Mouse (Mus musculus): Measurements from ENCODE around the gene Rgs7.

Rgs7 gene

DNA sequence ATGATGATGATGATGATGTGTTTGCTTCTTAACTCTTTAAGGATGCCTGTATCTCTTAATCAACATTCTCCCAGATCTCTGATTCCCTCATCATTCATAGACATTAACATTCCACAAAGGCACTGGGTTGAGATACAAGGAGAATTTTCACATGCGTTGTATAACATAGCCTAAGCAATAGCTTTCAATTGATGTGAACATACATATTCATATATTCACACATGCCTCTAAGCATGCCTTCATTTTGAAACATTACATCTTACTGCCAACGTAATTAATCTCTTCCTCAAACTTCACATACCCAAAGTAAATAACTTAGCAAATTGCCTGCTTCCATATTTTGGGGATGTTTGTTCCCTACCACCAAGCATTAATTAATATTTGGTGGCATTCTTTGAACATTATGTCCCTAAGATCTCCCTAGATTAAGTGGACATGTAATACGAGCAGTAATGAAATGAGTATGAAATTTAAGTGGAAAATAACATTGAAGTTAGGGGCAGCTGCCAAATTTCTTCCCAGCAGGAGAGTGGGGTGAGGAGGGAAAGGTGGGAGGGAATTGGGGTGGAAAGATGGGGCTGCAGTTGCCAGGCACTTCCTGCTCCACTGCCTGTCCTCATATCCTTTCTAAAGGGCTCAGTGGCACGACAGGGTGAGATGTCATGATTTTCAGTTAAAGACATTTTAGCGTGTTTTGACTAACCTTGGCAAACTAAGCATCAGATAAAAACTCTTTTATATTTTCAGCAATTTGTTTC is 317.2 kb downstream of the Rgs7 start:
- DNase-seq (ENCODE audit: low read depth): no peak

DNA sequence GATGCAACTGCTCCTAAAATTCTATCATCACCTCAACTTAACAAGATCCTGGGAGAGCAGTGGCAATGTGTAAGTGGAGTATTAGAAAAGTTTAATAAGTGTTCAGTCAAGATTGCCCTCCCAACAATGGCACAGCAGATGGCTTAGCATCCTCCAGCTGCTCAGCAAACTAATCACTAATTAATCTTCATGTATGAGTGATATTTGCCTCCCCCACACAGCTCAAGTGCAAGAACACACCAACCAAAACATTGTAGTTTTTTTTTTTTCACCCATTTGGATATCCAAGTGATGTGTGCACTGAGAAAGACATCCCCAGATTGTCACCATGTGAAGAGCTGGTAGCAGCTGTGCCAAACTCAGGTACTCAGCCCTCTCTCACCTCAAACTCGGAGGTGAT is 336.8 kb downstream of the Rgs7 start:
- no peak for DNase-seq (ENCODE audit: low read depth)

DNA sequence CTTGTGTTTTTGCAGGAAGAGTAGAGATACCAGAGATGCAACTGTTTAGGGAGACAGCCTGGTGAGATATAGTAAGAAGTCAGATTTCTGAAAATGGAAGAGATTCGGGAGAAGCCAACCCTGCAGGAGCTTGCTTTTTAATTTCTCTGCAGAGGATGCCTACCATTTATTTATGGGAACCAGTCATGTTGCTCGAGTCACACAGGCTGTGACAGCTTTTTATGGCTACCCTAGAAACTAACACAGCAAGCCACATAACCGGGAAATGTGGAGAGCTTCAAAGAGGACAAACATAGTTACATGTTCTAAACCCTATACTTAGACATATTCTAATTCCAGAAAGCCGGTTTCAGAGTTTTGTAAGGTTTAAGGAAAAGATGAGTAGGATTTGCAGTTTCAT is 349.2 kb downstream of the Rgs7 start:
- no peak for DNase-seq (ENCODE audit: low read depth)

DNA sequence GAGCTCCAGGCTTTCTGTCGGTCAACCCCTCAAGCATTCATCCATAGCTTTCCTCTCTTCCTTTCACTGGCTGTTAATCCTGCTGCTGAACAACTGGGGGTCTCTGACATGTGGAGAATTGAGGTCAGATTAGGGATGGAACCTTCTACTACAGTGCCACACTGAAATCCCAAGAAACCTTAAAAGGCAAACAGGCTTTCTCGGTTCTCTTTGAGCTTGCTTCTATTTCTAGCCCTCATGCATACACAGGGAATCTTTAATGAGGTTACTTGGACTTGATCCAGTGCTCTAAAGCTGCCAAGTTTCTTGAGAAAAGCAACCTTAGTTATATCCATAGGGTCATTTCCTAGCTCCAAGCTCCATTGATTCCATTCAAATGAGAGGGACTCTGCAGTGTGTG is 363.8 kb downstream of the Rgs7 start:
- no peak for DNase-seq (ENCODE audit: low read depth)

DNA sequence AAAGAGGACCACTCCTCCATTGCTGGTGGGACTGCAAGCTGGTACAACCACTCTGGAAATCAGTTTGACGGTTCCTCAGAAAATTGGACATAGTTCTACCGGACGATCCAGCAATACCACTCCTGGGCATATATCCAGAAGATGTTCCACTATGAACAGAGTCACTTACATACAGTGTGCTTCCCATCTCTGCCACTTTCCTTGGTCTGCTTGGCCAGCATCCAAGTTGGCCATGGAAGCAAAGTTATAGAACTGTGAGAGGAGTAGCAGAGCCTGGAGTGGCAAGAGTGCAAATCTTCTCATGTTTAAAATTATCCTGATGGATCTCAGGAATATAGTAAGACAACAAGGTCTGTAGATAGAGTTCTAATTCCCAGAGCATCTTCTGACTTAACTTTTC is 367.9 kb downstream of the Rgs7 start:
- no peak for DNase-seq (ENCODE audit: low read depth)

DNA sequence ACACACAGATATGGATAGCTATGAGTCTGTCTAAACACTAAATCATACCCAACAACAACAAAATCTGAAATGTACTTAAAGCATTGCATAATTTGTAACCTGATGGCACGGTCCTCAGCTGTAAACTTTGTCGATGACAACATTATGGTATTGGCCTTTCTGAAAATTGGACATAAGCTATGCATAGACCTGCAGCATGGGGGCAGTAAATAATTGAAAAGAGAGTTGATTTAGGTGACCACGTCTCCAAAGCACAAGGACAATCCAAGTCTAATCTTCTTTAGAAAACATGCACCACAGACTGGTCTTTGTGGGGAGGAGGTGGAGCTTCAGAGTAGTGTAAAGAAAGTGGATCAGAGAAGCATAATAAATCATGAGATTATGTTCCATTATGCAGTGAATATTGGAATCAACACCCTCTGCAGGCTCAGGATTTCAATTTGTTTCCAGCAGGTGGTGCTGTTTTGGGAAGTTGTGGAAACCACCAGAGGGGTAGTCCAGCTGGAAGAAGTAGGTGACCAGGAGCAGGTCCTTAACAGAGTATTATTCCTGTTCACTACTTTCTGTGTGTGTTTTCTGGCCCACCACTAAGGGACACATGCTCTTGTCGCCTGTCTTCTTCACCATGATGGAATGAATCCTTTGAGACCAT is 373.3 kb downstream of the Rgs7 start:
- no peak for DNase-seq (ENCODE audit: low read depth)

DNA sequence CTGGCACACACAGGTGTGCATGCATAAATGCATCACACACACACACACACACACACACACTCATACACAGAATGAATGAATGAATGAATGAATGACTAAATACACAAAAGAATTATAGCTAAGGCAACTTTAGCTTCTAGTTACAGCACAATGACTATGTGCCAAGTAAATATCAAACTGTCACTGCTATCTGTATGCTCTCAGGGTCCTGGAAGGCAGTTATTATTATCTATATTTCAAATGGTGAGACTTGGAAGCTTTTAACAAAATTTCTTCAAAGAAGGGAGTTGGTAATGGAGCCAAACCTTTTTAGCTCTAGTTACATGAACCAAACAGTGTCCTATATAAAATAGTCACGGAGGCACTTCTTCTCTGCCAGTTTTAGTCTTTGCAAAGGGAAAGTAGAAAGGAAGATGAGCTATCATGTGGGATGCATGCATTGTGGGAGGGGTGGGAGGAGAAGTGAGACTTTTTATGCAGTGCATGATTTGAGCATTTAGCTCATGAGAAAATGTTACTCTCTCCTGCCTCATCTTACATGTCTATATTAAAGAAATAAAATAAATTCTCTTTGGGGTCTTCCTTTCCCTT is 383.9 kb downstream of the Rgs7 start:
- DNase-seq (ENCODE audit: low read depth): no peak

DNA sequence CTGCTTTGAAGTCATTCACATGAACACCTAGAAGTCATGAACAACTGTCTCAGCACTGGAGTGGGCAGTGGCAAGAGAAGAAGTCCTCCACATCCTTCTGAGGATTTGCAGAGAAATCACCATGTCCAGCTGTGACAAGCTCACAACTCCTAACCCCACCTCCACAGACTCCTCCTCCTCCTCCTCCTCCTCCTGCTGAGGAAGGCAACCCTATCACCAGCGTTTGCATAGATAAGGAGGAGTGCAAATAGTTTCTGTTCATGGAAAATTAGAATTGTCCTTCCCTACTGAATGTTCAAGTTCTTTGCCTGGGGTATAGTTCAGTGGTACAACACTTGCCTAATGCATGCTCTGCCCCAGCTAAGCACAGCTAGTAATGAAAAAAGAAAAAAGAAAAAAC is 386.0 kb downstream of the Rgs7 start:
- no peak for DNase-seq (ENCODE audit: low read depth)

DNA sequence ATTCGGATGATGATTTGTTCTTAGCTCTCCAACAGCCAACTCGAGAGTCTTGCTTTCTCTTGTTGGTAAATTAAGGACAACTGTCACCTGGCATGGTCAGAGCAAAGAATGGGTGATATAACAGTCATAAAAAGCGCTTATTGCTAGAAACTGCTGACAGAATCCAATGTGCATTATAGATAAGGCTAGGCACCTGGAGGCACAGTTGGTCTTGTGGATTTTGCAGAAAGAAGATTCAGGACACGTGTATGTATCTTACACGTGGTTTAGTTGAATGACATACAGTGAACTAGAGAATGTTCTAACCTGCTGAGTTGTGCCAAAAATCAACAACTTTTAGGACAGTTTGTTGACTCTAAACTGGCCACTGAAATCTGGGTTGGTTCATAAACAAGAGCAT is 386.9 kb downstream of the Rgs7 start:
- DNase-seq (ENCODE audit: low read depth): no peak

DNA sequence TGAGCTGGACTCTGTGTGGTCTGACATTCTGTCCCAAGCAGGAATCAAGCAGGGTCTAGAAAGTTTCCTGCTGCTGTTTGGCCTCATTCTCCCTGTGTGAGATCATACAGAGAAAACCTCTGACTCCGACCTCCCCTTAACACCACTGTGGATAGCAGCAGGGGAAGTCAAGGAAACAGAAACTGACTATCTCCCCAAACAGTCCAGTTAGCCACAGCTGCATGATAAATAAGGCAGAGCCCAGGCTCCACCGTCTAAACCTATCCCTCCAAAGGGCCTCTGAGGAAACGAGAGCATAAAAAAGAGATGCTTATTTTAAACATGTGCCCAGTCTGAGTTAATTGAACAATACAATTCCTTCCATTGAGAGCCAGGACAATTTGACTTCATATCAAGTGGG is 395.3 kb downstream of the Rgs7 start:
- no peak for DNase-seq (ENCODE audit: low read depth)

DNA sequence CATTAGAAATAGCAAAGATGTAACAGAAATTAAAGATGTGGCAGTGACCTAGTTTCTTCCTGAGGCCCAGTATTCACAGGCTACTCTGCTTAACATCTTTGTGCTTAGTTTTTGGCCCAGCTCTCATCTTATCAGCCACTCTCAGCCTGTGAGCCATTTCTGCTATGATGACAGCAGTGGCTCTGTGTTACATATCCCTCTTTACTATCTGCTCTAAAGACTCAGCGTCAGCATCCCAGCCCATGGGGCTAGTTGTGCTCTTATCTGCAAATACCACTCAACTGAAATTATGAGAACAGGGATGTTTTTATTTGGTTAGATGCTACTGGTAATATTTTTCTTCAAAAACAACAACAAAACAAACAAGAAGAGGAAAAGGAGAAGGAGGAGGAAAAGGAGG is 410.2 kb downstream of the Rgs7 start:
- DNase-seq (ENCODE audit: low read depth): no peak

DNA sequence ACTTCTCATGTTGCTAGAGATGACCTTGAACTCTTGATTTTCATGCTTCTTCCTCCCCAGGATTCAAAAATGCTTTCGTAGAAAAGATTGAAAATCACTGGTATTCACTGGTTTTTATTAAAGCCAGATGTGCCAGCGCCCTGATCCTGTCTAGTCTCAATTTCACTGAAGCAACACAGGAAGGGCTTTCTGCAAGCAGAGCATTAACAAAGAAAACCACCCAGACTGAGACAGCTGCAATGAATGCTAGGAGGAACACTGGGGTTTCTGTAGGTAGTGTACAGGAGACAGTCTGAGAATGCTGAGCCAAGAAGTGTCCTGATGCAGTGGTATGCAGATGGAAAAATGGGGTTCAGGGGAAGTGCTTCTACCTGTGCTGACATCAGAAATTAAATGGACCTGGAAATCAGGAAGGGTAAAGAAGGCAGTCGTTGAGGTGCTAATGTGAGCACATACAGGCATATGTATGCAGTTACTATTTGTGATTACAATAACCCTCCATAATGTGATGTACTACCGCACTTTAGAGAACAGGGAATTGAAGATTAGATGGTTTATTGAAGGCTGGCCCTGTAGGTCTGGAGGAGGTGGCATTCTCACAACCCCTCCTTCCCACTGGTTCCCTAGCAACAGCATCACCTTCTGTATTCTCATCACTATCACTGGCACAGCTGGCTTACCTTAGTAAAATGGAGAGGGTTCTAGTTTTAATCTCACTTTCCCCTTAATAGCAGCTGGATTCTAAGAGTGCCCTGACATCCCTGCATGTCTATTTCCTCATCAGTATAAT is 412.3 kb downstream of the Rgs7 start:
- DNase-seq (ENCODE audit: low read depth): no peak

DNA sequence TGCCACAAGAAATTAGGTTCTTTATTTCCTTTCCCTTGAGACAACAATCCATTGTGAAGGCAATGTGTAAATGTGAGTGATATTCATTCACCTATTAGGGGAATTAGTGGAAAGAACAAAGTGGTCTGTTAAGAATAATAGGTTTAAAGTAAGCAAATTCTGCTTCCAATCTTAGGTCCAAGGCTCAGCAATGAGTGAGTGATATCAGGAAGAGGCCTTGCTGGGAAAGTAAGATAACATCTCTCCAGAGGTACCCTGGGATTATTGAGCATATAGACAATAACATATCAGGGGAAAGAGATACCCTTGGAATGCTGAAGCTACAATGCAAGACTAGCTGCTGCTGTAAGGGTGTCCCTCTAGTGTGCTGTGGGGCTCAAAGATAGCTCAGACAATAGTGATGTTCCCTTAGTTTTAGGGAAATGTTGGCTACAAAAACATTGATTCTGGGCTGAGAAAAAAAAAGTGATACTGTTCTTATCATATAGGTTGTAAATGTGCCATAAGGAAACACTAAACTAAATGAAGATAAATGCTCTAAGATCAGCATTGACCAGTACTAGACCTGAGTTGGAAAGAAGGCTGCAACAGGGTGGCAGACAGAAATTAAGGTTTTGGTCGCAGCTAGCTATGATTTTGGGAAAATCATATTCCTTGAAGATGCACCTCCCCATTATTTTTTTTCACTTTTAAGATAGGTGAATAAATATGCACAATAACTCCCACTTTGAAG is 418.6 kb downstream of the Rgs7 start:
- no peak for DNase-seq (ENCODE audit: low read depth)

DNA sequence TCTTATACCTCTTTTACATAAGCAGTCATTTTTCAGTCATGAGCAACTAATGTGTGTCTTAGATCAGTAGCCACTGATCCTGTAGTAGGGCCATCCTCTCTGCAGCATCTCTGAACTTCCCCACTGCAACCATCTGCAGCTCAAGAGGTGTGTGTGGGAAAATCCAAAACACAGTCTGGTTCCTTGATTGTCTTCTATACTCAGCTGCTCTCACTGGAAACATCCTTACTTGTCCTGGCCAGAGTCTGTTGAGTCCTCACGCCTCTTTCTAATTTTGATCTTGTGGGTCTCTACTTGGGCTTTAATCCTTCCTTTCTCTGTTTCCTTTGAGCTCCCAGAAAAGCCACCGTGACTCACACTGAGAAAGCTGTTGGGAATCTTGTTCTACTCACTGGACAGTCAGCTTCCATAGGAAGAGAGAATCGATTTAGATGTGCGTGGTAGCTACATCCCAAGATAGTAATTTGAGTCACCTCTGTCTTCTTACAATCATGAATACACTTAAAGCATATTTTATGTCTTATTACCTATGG is 422.5 kb downstream of the Rgs7 start:
- no peak for DNase-seq (ENCODE audit: low read depth)

DNA sequence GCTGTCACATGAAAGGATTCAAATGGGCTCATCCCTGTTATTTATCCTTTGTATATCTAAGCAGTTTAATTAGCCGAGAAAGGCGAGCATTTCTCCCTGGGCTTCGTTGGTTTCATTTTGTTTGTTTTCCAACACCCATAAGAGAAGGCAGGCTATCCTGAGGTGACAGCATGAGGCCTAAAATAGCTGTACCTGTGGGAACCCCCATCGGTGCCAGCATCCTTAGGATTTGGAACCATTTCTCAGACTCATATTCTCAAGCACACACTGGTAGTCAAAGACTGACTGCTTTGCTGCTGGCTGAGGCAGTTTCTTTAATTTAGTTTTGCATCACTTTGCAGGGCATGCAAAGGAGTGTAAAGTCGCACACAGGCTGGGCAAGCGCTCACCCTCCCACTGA is 443.2 kb downstream of the Rgs7 start:
- no peak for DNase-seq (ENCODE audit: low read depth)

DNA sequence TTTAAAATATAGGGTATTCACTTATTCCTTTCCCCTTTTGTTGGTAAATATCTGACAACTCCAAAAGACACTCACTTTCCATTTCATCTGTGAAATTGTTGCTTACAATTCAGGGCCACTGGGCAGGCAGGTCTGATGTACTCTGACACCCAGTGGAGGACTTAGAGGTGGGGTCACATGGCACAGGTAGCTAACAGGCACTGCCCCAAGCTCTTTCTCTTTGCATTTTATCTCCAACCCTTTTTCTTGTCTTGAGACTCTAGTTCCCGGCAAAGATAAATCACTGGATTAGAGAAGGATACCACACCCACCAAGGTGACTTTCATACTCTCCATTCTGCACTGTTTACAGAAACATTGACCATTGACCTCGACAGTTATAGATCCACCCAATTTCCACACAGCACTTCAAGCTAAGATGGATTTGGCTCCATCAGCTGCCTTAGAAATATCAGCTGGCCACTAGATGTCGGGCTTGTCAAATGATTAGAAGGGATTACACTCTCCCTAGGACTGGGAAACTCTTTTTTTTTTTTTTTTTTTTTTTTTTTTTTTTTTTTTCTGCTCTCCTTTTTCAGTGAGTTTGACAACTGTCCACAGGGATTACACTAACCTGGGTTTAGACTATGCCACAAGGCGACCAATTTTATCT is 451.0 kb downstream of the Rgs7 start:
- no peak for DNase-seq (ENCODE audit: low read depth)

DNA sequence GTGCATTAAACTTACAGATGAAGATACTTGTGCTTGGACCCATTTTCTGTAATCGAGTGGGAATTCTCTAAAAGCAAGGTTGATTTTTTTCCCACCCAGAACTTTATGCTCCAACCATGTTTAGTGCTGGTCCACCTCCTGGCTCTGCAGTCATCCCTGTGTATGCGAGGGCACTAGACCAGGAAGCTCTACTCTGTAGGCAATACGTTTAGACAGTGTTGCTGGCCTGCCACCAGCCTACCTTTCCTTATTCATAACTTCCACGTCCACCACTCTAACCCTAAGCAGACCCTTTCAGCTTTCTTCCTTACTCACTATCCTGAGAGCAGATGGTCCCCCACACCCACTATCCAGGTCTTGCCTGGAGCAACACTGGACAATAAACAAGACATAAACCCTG is 452.3 kb downstream of the Rgs7 start:
- DNase-seq (ENCODE audit: low read depth): no peak

DNA sequence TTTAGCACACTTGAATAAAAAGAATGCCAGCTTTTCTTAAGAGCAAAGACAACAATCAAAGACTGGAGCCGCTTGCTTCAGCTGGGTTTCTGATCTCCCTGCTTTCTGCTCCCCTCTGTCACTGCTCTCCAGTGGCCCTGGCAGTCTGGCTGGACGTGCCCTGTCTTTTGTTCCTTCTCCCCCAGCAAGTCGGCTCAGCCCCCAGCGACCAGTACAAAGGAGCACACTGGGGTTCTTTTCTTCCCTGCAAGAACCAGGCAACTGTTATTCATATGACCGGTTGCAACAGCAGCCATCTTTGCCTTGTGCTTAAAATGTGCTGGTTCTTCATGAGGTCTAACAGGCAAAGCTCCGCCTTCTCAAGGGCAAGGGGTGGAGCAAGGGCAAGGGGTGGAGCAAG is 452.7 kb downstream of the Rgs7 start:
- DNase-seq (ENCODE audit: low read depth): no peak

DNA sequence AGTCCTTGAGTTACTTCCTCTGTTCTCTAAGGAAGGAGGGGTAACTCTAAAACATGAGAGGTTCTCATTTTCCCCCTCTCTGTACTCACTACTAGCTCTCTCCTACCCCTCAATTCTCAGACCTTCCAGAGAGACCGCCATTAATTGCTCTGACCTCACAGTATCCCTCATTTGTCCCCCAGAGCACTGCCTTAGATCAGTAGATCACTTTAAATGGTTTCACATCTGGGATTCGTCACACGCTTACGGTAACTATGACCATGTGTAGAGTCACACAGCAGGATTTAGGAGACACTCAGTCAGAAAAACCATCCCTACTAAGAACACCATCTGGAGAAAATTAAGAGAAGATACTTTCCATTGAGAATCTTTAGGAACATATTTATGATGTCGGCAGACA is 456.8 kb downstream of the Rgs7 start:
- no peak for DNase-seq (ENCODE audit: low read depth)

DNA sequence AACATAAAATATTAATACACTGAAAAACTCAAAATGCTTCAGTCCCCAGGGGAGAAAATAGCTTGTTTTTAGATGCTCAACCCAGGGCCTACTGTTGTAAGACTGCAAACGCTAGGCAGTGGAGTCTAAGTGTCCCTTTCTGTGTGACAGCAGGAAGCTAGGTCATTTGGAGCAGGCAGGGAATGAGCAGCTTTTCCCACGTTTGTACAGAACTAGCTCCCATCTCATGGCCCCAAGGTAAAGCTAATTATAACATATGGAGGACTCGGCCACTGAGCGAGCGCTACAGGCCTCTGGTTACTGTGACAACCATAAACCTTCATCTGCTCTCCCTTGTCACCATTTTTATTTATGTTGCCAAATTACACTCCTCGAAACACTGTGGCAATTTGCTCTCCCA is 460.3 kb downstream of the Rgs7 start:
- DNase-seq (ENCODE audit: low read depth): no peak

DNA sequence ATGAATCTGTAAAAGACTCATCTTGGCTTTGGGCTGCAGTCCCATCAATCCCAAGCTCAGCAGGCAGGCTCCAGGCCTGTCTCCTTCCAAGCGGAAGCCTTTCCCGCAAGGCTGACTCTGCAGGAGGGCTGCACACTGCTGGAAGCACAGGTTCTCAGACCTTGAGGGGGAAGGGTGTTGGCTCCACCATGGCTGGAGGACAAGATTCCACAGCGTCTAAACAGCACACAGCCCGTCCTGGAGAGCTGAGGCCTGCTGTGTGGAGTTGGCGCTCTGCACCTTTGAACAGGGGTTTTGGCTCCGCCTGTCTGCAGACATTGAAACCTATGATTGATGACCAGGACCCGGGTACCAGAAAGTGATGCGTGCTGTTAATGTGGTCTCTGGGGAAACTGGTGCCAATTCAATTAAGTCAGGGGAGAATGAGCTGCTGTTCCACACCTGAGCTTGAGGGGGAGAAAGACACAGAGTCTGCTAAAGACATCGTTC is 463.5 kb downstream of the Rgs7 start:
- no peak for DNase-seq (ENCODE audit: low read depth)

All from naive thymus-derived CD4-positive, alpha-beta T cell, adult 2 months (primary cell).